Mouse (Mus musculus): ENCODE data around the gene Tmem266. TPM values are rescaled to one million over a fixed set of nuclear protein-coding genes. Genes with fewer than 3 reads are reported as not detected.

Tmem266 gene
- polyA plus RNA-seq, 1 experiment from 2014 or later: 0.17 TPM

DNA sequence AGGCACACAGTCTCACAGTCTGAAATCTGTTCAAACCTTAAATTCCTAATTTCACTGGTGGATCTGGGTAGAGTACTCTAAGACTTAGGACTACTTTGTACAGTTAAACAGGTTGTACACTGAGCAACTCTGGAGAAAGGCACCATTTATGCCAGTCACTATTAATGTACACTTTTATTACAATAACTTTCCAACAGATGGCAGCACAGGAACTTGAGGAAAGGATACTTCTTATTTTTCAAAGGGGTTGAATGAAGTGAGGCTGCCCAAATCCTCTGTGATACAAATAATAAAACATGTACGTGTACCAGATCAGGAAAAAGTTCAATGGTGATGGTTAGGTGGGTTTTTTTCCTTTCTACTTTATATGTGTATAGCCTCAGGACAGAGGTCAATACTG, 141.7 kb downstream of the Tmem266 start:
- Histone ChIP-seq H3K4me3 (ENCODE audit: low read depth, low read length) (no peak overlapping the region), H3K27ac (replicated peaks; ENCODE audit: low read depth, low read length) (no peak overlapping the region), H3K9me3 (ENCODE audit: control insufficient read depth, low read length) (no peaks in the 10 kb centered on the region), H3K4me2 (ENCODE audit: low read depth, severe bottlenecking) (no peak overlapping the region), H3K4me1 (ENCODE audit: control insufficient read depth, insufficient read depth, low read length) (no peaks in the 10 kb centered on the region), H3K36me3 (ENCODE audit: control insufficient read depth, insufficient read depth, low read length) (no peaks in the 10 kb centered on the region), H3K27me3 (ENCODE audit: control insufficient read depth, insufficient read depth, low read length) (no peaks in the 10 kb centered on the region), H3K9ac (ENCODE audit: low read length) (no peak overlapping the region)
- DNase-seq (ENCODE audit: low spot score): no peak
- WGBS: 73% methylated on average over 1 of the region's 1 CpGs
- no peak for ATAC-seq (ENCODE audit: insufficient number of reproducible peaks, low FRiP score, low TSS enrichment, low read depth)

GRCm38 (mm10) chr9:55476084-55476483, 149.4 kb downstream of the Tmem266 start:
- no peak for ATAC-seq (ENCODE audit: insufficient number of reproducible peaks, low FRiP score, low TSS enrichment, low read depth)
- WGBS: 69% methylated on average over 1 of the region's 1 CpGs
- DNase-seq (ENCODE audit: low spot score): no peak
- H3K9me3 ChIP-seq (ENCODE audit: control insufficient read depth, low read length): no peaks in the 10 kb centered on the region
- no peak overlapping the region for H3K9ac ChIP-seq (ENCODE audit: low read length)
- H3K36me3 ChIP-seq (ENCODE audit: control insufficient read depth, insufficient read depth, low read length): no peaks in the 10 kb centered on the region
- H3K4me3 ChIP-seq (ENCODE audit: low read depth, low read length): no peak overlapping the region
- no peaks in the 10 kb centered on the region for H3K27me3 ChIP-seq (ENCODE audit: control insufficient read depth, insufficient read depth, low read length)
- H3K27ac ChIP-seq (replicated peaks; ENCODE audit: low read depth, low read length): no peak overlapping the region
- no peak overlapping the region for H3K4me2 ChIP-seq (ENCODE audit: low read depth, severe bottlenecking)
- H3K4me1 ChIP-seq (ENCODE audit: control insufficient read depth, insufficient read depth, low read length): no peaks in the 10 kb centered on the region

DNA sequence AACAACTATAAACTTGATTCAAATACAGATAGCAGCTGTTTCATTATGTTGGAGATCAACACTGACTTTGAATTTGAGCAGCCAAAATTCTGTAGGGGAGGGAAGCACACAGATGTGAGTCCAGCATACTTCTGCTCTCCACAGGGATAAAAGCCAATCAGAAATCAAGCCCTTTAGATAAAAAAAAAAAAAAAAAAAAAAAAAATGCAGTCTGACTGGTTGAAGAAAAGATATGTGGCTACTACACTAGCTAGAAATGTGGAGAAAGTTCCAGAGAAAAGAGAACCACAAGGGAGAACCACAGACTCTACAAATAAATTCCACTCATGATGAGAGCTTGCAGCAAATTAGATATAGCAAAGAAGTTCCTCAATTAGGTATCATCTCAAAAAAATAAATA, 152.0 kb downstream of the Tmem266 start:
- no peak for DNase-seq (ENCODE audit: low spot score)
- H3K27ac ChIP-seq (replicated peaks; ENCODE audit: low read depth, low read length): no peak overlapping the region
- no peak for ATAC-seq (ENCODE audit: insufficient number of reproducible peaks, low FRiP score, low TSS enrichment, low read depth)
- no peaks in the 10 kb centered on the region for H3K4me1 ChIP-seq (ENCODE audit: control insufficient read depth, insufficient read depth, low read length)
- no peaks in the 10 kb centered on the region for H3K27me3 ChIP-seq (ENCODE audit: control insufficient read depth, insufficient read depth, low read length)
- no peak overlapping the region for H3K4me2 ChIP-seq (ENCODE audit: low read depth, severe bottlenecking)
- no peak overlapping the region for H3K9ac ChIP-seq (ENCODE audit: low read length)
- H3K4me3 ChIP-seq (ENCODE audit: low read depth, low read length): no peak overlapping the region
- no peaks in the 10 kb centered on the region for H3K9me3 ChIP-seq (ENCODE audit: control insufficient read depth, low read length)
- H3K36me3 ChIP-seq (ENCODE audit: control insufficient read depth, insufficient read depth, low read length): no peaks in the 10 kb centered on the region

GRCm38 (mm10) chr9:55482116-55482515, 155.4 kb downstream of the Tmem266 start:
- 82% methylated on average over 2 of the region's 2 CpGs for WGBS
- Histone ChIP-seq H3K9me3 (ENCODE audit: control insufficient read depth, low read length) (no peaks in the 10 kb centered on the region), H3K4me1 (ENCODE audit: control insufficient read depth, insufficient read depth, low read length) (no peaks in the 10 kb centered on the region), H3K4me2 (ENCODE audit: low read depth, severe bottlenecking) (no peak overlapping the region), H3K9ac (ENCODE audit: low read length) (no peak overlapping the region), H3K27ac (replicated peaks; ENCODE audit: low read depth, low read length) (no peak overlapping the region), H3K4me3 (ENCODE audit: low read depth, low read length) (no peak overlapping the region), H3K27me3 (ENCODE audit: control insufficient read depth, insufficient read depth, low read length) (no peaks in the 10 kb centered on the region), H3K36me3 (ENCODE audit: control insufficient read depth, insufficient read depth, low read length) (no peaks in the 10 kb centered on the region)
- ATAC-seq (ENCODE audit: insufficient number of reproducible peaks, low FRiP score, low TSS enrichment, low read depth) (no peak), DNase-seq (ENCODE audit: low spot score) (no peak)

Other genes with a start within 250 kb of the Tmem266 start
- gene Ube2q2, start 178.1 kb upstream of the Tmem266 start, polyA plus RNA-seq (2014; fragmentation: Nextera tagmentation; extraction: Ambion mirVana): 40.2 and 40.3 TPM in 2 replicates
- gene Fbxo22, start 118.0 kb upstream of the Tmem266 start, polyA plus RNA-seq (2014; fragmentation: Nextera tagmentation; extraction: Ambion mirVana): 73.6 and 74.7 TPM in 2 replicates
- gene Nrg4, start 69 bp upstream of the Tmem266 start, polyA plus RNA-seq (2014; fragmentation: Nextera tagmentation; extraction: Ambion mirVana): 1.5 TPM in 2 replicates
- gene Etfa, start 185.3 kb downstream of the Tmem266 start, polyA plus RNA-seq (2014; fragmentation: Nextera tagmentation; extraction: Ambion mirVana): 171 and 182 TPM in 2 replicates
- gene Isl2, start 211.8 kb downstream of the Tmem266 start, polyA plus RNA-seq (2014; fragmentation: Nextera tagmentation; extraction: Ambion mirVana): 1.9 and 3.2 TPM in 2 replicates

All from limb, embryonic 11.5 days (tissue).